Mouse (Mus musculus) heart, embryonic 11.5 days (tissue): ENCODE measurements around the gene Fer1l4. TPM values are rescaled to one million over a fixed set of nuclear protein-coding genes. Genes with fewer than 3 reads are reported as not detected.

ENCODE experiments used
- ATAC-seq: fragments of 200-750 bp; cut with Nextera tagmentation; replicated peaks from 2 replicates; pipeline ENCODE4 v1.8.0; 2017; ENCODE audit warnings: moderate library complexity; ENCODE audit not compliant: insufficient number of reproducible peaks, low FRiP score, low TSS enrichment
- H3K27ac ChIP-seq: fragments of 300-500 bp; sonication (generic); 2 replicates; pipeline ENCODE4 v1.5.1; 2014; ENCODE audit warnings: mild to moderate bottlenecking, low read depth, low read length
- H3K27me3 ChIP-seq: fragments of 300-500 bp; sonication (generic); 2 replicates; pipeline ENCODE4 v1.6.1; 2014; ENCODE audit warnings: mild to moderate bottlenecking, low read length, mixed read lengths; ENCODE audit not compliant: control insufficient read depth, insufficient read depth
- H3K36me3 ChIP-seq: fragments of 300-500 bp; sonication (generic); 2 replicates; pipeline ENCODE4 v1.6.1; 2014; ENCODE audit warnings: mild to moderate bottlenecking, low read length, moderate library complexity, mixed read lengths; ENCODE audit not compliant: control insufficient read depth, insufficient read depth
- H3K4me1 ChIP-seq: fragments of 300-500 bp; sonication (generic); 2 replicates; pipeline ENCODE4 v1.6.1; 2014; ENCODE audit warnings: low read length; ENCODE audit not compliant: control insufficient read depth, insufficient read depth
- H3K4me2 ChIP-seq: fragments of 300-500 bp; sonication (generic); 2 replicates; pipeline ENCODE4 v1.6.1; 2014; ENCODE audit warnings: mild to moderate bottlenecking, moderate library complexity
- H3K4me3 ChIP-seq: fragments of 300-500 bp; sonication (generic); 2 replicates; pipeline ENCODE4 v1.5.1; 2014; ENCODE audit warnings: low read depth, low read length
- H3K9ac ChIP-seq: fragments of 300-500 bp; sonication (generic); 2 replicates; pipeline ENCODE4 v1.6.1; 2014; ENCODE audit warnings: mild to moderate bottlenecking, low read depth, low read length, moderate library complexity
- H3K9me3 ChIP-seq: fragments of 300-500 bp; sonication (generic); replicated peaks from 2 replicates; pipeline ENCODE4 v1.6.1; 2016; ENCODE audit warnings: low read length; ENCODE audit not compliant: control insufficient read depth
- WGBS: fragments of 180-500 bp; shearing (Covaris S2); extraction: QIAGEN DNeasy Blood & Tissue Kit; methylation state at CpG from one replicate; pipeline ENCODE4 v1.1.7; 2014; ENCODE audit not compliant: insufficient replicate concordance; 5-methylcytosine and 5-hydroxymethylcytosine counted together
- polyA plus RNA-seq: library from polyadenylated mRNA; unstranded; fragments of >200 nt; fragmentation: Nextera tagmentation; extraction: Ambion mirVana; gene quantifications from 2 replicates; pipeline ENCODE4 v1.2.1, GENCODE M21; 2014

The Fer1l4 gene
- polyA plus RNA-seq, 1 experiment from 2014 or later: not detected

GRCm38 (mm10) chr2:156042903-156043302, 9.8 kb downstream of the Fer1l4 start:
- no peak for ATAC-seq
- H3K4me3 ChIP-seq: no peak overlapping the region
- H3K9me3 ChIP-seq: no peaks in the 10 kb centered on the region
- no peak overlapping the region for H3K9ac ChIP-seq
- no peaks in the 10 kb centered on the region for H3K4me1 ChIP-seq
- H3K27me3 ChIP-seq: peaks cover 12% of the 10 kb centered on the region
- H3K27ac ChIP-seq: no peak overlapping the region
- 76% methylated on average over 8 of the region's 8 CpGs for WGBS
- no peaks in the 10 kb centered on the region for H3K36me3 ChIP-seq
- no peak overlapping the region for H3K4me2 ChIP-seq

GRCm38 (mm10) chr2:156039390-156039789, 13.4 kb downstream of the Fer1l4 start:
- no peak overlapping the region for H3K9ac ChIP-seq
- H3K9me3 ChIP-seq: no peaks in the 10 kb centered on the region
- H3K4me2 ChIP-seq: no peak overlapping the region
- no peak overlapping the region for H3K4me3 ChIP-seq
- H3K36me3 ChIP-seq: no peaks in the 10 kb centered on the region
- H3K4me1 ChIP-seq: no peaks in the 10 kb centered on the region
- H3K27ac ChIP-seq: no peak overlapping the region
- 82% methylated on average over 3 of the region's 3 CpGs for WGBS
- no peak for ATAC-seq
- no peaks in the 10 kb centered on the region for H3K27me3 ChIP-seq

GRCm38 (mm10) chr2:156025482-156025881, 27.3 kb downstream of the Fer1l4 start:
- Histone ChIP-seq H3K9me3 (no peaks in the 10 kb centered on the region), H3K9ac (no peak overlapping the region), H3K27me3 (no peaks in the 10 kb centered on the region), H3K36me3 (no peaks in the 10 kb centered on the region), H3K27ac (no peak overlapping the region), H3K4me2 (no peak overlapping the region), H3K4me1 (no peaks in the 10 kb centered on the region), H3K4me3 (no peak overlapping the region)
- no peak for ATAC-seq

- Histone ChIP-seq H3K9me3 (no peaks in the 10 kb centered on the region), H3K4me2 (no peak overlapping the region), H3K9ac (no peak overlapping the region), H3K4me3 (no peak overlapping the region), H3K27ac (no peak overlapping the region), H3K36me3 (peaks cover 16% of the 10 kb centered on the region), H3K27me3 (no peaks in the 10 kb centered on the region), H3K4me1 (no peaks in the 10 kb centered on the region)
- no peak for ATAC-seq
- 93% methylated on average over 2 of the region's 2 CpGs for WGBS
Observed at GRCm38 (mm10) chr2:156021765-156022164, 31.0 kb downstream of the Fer1l4 start.

GRCm38 (mm10) chr2:156021219-156021618, 31.5 kb downstream of the Fer1l4 start:
- Histone ChIP-seq H3K4me1 (no peaks in the 10 kb centered on the region), H3K27ac (no peak overlapping the region), H3K4me3 (no peak overlapping the region), H3K9me3 (no peaks in the 10 kb centered on the region), H3K9ac (no peak overlapping the region), H3K27me3 (no peaks in the 10 kb centered on the region), H3K36me3 (peaks cover 21% of the 10 kb centered on the region), H3K4me2 (no peak overlapping the region)
- ATAC-seq: no peak
- WGBS: 62% methylated on average over 8 of the region's 8 CpGs

- H3K36me3 ChIP-seq: peaks cover 42% of the 10 kb centered on the region
- no peak overlapping the region for H3K4me3 ChIP-seq
- H3K4me2 ChIP-seq: no peak overlapping the region
- H3K4me1 ChIP-seq: no peaks in the 10 kb centered on the region
- no peak for ATAC-seq
- H3K27me3 ChIP-seq: no peaks in the 10 kb centered on the region
- 94% methylated on average over 3 of the region's 3 CpGs for WGBS
- no peaks in the 10 kb centered on the region for H3K9me3 ChIP-seq
- H3K9ac ChIP-seq: no peak overlapping the region
- no peak overlapping the region for H3K27ac ChIP-seq
Observed at GRCm38 (mm10) chr2:156018106-156018505, 34.6 kb downstream of the Fer1l4 start.

GRCm38 (mm10) chr2:156007888-156008532, 44.7 kb downstream of the Fer1l4 start, which contains the start of the genes 6430550D23Rik and Ergic3:
6430550D23Rik (minus strand) TSS chr2:156007977.
Ergic3 (plus strand) TSS chr2:156008045.
- Histone ChIP-seq H3K4me3 (peak within 1 kb of the TSS; percentile 94), H3K36me3 (peaks cover 26% of the 10 kb centered on the region), H3K9ac (peak within 1 kb of the TSS; percentile 88), H3K9me3 (peaks cover 2% of the 10 kb centered on the region; the same call in 1 of the 2 replicates), H3K27me3 (no peaks in the 10 kb centered on the region), H3K4me2 (peak within 1 kb of the TSS; percentile 76), H3K4me1 (peaks cover 7% of the 10 kb centered on the region), H3K27ac (peak within 1 kb of the TSS; percentile 76; the same call in 1 of the 2 replicates)
- peak; percentile 100 for ATAC-seq
- under 1% methylated on average over 44 of the region's 45 CpGs for WGBS

- no peak for ATAC-seq
- 88% methylated on average over 4 of the region's 4 CpGs for WGBS
- no peak overlapping the region for H3K27ac ChIP-seq
Observed at GRCm38 (mm10) chr2:156005393-156005792, 47.4 kb downstream of the Fer1l4 start.

GRCm38 (mm10) chr2:155991863-155992321, 60.9 kb downstream of the Fer1l4 start:
- peak overlapping the region; percentile 39 for H3K4me2 ChIP-seq
- H3K36me3 ChIP-seq: peaks cover 47% of the 10 kb centered on the region

More at GRCm38 (mm10) chr2:156005393-156005792, 47.4 kb downstream of the Fer1l4 start:
- Histone ChIP-seq H3K9me3 (peaks cover 2% of the 10 kb centered on the region; the same call in 1 of the 2 replicates), H3K36me3 (peaks cover 5% of the 10 kb centered on the region; the same call in 1 of the 2 replicates), H3K9ac (no peak overlapping the region), H3K4me2 (no peak overlapping the region), H3K4me3 (no peak overlapping the region), H3K27me3 (no peaks in the 10 kb centered on the region), H3K4me1 (peaks cover 7% of the 10 kb centered on the region)

More at GRCm38 (mm10) chr2:155991863-155992321, 60.9 kb downstream of the Fer1l4 start:
- ATAC-seq: no peak
- Histone ChIP-seq H3K9me3 (no peaks in the 10 kb centered on the region), H3K27ac (no peak overlapping the region), H3K9ac (peak overlapping the region; percentile 54; the same call in 1 of the 2 replicates), H3K4me1 (peaks cover 9% of the 10 kb centered on the region), H3K4me3 (no peak overlapping the region; the same call in 1 of the 2 replicates), H3K27me3 (no peaks in the 10 kb centered on the region)
- 78% methylated on average over 14 of the region's 14 CpGs for WGBS
